Mouse (Mus musculus) heart, adult 9 months (tissue): ENCODE measurements at regions not wholly inside any gene's neighbourhood (a gene's known extent, or its start where the extent isn't known, plus 50 kb on each side); places are given as distances from the start of the nearest gene placed in this dataset.

Experiments
- DNase-seq, 2 experiments: peaks; one replicate each; pipeline ENCODE4 v3.0.0; 2022; ENCODE audit warnings: low spot score in 2 of 2

DNA sequence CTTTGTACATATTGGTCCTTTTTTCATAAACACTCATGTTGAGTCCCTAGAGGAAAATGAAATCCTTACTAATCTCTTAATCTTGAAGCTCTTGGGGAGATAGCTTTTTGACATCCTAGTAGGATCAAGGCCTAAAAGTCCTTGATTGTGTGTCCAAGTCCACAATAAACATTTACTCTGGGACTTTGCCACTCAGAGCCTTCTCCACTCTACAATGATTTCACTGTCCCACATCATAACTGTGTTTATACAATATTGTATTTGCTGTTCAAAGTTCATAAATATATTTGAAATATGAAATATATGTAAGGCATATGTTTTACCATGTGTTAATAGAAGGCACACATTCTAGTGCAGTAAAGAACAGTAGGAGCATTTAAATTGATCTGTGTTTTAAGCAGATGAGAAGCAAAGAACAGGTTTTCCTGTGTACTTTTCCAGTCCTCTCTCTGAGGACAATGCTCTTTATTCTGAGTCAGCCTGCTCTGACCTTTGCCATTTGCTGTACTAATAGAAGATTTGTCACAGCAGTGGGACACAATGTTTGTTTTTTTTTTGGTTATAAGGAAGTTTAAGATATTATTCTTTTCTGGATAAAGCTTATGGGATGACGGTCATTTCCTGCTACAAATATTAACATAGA is 130.7 kb upstream of the Gprin3 start:
- no peak for DNase-seq

DNA sequence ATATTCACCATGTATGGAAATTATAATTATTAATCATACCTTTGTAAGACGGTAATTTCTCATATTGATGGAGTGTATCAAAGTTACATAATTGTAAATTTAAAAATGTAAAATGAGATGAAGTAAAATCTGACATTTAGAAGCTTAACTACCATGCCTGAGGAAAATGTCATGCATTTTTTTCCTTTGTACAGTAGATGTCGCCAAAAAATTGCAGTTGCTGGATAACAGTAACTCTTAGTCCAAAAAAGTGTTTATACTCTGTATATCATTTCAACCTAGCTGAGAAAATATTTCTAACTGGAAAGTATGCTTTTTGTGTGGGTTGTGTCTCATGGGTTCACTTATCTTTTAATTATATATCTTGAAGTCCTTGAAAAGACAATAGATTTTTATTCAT is 110.9 kb upstream of the Gprin3 start:
- no peak for DNase-seq

DNA sequence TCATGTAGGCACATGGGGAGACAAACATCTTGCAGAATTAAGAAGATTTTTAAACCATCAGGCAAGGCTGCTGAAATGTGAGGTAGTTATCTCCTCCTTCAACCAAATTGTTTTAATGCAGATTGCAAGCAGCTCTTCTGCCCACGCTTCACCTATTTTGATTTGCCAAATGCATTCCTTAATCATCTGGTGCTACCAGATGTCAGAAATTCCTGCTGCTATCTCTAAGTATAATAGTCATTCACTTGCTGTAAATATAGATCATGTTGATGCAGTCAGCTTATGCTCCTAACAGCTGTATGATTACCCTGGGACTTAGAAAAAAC is 98.8 kb upstream of the Gprin3 start:
- no peak for DNase-seq

DNA sequence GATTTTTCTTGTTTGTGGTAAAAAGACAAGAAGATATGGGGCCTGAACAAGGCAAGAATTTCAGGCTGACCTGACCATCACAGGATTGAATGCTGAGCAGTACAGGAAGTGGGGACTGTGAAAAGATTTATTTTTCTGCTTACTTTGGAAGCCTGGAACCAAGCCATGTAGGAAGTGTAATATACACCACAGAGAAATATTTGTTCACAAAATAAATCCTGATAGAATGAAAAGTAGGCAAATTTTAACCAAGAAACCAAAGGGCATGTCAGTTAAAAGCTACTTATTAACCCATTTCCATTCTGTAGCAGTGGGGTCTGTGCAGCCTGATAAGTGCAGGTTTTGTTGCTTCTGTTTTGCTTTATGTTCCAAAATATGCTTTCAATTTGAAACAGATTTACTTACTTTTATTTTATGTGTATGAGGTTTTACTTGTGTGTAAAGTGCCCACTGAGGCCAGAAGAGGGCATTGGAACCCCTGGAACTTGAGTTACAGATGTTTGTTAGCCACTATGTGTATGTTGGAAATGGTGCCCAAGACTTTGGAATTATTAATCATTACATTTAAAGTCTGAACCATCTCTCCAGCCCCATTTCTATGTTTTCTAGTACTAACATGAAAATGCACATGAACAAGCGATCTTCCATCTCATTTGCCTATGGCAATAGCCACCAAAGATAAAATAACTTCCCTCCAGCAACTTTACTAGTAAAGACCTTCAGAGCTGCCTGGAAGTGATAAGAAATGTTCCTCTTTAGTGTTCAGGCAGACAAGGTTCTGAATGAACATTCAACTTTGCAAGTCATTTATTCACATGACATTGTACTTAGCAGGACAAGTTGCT is 98.2 kb upstream of the Gprin3 start:
- no peak for DNase-seq

DNA sequence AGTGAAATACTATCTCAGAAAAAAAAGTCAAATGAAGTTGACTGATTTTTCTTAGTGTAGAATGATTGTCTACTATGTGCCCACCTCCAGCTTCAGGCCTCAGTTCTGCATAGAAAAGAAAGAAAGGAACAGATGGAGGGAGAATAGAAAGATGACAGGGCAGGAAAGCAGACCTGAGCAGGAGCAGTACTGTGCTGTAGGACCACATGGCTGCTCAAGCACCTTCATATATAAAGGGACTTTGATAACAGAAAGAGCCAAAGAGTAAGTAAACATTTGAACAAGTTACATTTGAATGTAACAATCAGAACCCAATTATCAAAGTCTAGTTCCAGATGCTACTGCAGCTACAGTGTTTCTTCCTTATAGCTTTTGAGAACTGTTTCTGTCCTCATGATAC is 96.9 kb upstream of the Gprin3 start:
- no peak for DNase-seq

DNA sequence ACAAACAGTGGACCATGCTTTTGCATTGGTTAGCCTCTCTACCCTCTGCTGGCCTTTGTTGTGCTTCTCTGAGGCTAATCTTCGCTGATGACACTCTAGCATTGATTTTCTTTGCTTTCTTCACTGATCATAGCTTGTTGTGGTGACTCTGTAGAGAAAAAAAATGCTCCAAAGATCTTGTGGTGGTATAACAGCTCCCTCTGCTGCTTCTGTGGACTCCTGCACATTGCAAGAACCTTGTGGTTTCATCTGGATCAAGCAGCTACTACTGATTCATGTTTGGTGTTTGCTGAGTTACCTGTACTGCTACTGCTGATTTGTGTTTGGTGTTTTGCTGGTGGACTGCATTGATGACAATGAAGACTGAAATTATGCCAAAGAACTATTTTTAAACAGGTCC is 74.7 kb upstream of the Gprin3 start:
- DNase-seq: no peak

DNA sequence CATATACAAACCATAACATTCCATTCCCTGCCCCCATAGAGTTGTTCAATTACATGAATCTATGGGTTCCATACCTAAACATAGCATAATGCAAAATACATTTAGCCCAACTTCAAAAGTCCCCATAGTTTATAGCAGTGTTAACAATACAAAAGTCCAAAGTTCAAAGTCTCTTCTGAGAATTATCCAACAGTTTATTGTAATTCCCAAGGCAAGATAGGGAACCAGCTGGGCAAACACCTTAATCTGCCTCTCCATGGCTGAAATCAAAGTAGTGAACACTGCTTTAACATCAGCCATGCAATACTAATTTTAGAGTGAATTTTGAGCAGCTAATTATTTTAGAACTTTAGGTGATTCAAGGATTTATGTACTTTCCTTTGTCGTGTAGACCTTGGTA is 72.7 kb upstream of the Gprin3 start:
- DNase-seq: no peak

DNA sequence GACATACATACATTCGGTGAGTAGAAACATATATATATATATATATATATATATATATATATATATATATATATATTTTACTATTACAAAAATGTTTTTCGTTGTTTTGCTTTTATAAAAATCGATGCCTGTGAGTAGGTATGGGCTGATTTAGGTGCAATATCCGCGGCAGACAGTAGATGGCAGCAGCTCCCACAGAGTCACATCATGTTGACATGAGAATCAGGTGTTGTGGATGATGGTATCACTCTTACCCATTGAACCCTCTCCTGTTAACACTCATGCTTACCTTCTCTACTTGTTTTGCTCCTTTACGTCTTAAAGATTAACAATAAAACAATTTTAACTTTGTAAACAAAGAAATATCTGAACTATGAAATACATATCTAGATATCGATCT is 72.0 kb upstream of the Gprin3 start:
- peak in 1 of 2 experiments; percentile 5 for DNase-seq

DNA sequence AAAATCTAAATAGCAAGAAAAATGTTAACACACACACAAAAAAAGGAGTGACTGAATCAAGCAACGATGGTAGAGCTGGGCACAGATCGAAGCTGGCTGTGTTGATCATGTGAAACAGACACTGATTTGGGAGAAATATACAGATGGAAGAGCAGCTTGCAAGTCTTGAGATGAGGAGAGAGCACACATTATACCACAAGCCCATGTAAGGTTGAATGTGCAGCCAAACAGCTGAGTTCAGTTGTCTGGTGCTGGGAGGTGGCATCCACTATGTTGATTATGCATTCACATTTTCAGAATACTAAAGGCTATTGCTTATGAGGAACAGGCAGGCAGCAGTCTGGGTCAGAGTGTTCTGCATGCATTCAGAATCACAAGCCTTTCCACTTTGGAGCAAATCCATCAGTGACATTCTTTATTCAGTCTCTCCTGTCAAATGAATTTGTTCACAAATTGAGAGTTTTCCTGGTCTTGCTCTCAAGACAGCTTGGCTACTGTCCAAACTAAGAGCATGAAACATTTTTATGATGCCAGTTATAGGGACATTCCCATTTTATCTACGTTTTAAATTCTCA is 63.0 kb upstream of the Gprin3 start:
- DNase-seq: no peak

DNA sequence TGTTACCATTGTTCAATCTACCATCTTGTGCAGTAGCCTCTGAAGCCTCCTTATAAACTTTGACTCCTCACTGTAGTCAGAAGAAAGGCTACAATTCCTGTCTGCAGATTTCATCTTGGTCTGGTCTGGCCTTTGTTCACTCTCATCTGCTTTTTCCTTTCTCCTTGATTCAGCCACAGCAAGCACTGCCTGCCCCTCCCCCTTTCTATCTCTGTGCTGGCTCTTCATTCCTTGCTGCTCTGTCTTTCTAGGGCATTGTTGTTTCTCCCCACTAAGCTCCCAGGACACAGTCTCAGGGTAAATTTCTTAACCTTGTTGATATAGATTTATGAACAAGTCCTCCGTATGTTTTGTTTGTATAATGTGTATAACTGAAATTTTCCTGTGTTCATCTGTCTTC is 62.3 kb upstream of the Gprin3 start:
- no peak for DNase-seq

DNA sequence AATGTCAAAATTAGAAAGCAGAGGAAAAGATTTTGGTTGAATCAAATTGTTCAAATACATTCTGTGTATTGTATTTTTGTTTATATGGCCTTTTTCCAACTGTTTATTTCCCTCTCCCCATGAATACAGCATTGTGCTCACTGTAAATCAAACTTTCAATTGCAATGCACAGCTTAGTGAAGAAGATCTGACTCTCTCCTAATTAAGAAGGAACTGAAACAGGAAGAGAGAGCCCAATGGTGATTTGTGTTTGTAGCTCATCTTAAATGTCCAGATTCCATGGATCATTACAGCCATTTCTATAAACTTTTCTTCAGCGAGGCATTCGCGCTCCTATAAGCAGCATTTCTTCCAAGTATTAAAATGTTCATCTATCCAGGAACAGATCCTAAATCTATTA is 57.9 kb upstream of the Gprin3 start:
- DNase-seq: no peak

DNA sequence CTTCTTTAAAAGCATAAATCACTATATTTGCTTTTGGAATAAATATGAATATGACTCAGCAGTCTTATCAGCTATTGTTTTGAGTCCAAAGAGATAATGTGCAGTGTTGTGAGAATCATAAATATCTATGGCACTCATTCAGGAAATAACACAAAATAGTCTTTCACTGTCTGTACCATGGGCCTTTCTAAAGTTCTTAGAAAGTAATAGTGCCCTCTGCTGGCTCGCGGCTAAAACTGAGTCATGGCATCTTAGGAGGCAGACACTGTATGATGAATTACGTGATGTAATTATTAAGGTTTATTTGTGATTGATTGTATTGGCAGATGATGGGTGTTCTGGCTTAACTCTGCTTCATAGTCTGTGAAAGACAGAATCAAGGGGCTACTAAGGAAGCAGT is 57.5 kb upstream of the Gprin3 start:
- DNase-seq: peak in 1 of 2 experiments; percentile 4
